Mouse (Mus musculus) embryonic facial prominence, embryonic 15.5 days (tissue): ENCODE results near the gene Muc5ac. TPM values are rescaled to one million over a fixed set of nuclear protein-coding genes. Genes with fewer than 3 reads are reported as not detected.
A peak's percentile ranks its signal among the peaks of the same experiment; 100 is the strongest.
"Not testable (repeated sequence)": the region's sequence is repeated elsewhere in the genome, so short reads cannot be mapped to it uniquely, and the experiment has no call there.

Experiments
- ATAC-seq: fragments of 200-750 bp; cut with Nextera tagmentation; 2 replicates; pipeline ENCODE4 v1.8.0; 2017; ENCODE audit warnings: low read depth, moderate TSS enrichment; ENCODE audit not compliant: insufficient number of reproducible peaks, low FRiP score, low TSS enrichment
- H3K27ac ChIP-seq: fragments of 300-500 bp; sonication (generic); replicated peaks from 2 replicates; pipeline ENCODE4 v1.5.1; 2015; ENCODE audit warnings: mild to moderate bottlenecking, inconsistent platforms
- H3K27me3 ChIP-seq: fragments of 300-500 bp; sonication (generic); 2 replicates; pipeline ENCODE4 v1.6.1; 2015; ENCODE audit warnings: inconsistent platforms
- H3K36me3 ChIP-seq: fragments of 300-500 bp; sonication (generic); 2 replicates; pipeline ENCODE4 v1.6.1; 2015; ENCODE audit warnings: mild to moderate bottlenecking, inconsistent platforms
- H3K4me1 ChIP-seq: fragments of 300-500 bp; sonication (generic); 2 replicates; pipeline ENCODE4 v1.6.1; 2015; ENCODE audit warnings: inconsistent platforms
- H3K4me2 ChIP-seq: fragments of 300-500 bp; sonication (generic); replicated peaks from 2 replicates; pipeline ENCODE4 v1.6.1; 2015; ENCODE audit warnings: mild to moderate bottlenecking, inconsistent platforms
- H3K4me3 ChIP-seq: fragments of 300-500 bp; sonication (generic); replicated peaks from 2 replicates; pipeline ENCODE4 v1.5.1; 2015; ENCODE audit warnings: mild to moderate bottlenecking, inconsistent platforms
- H3K9ac ChIP-seq: fragments of 300-500 bp; sonication (generic); 2 replicates; pipeline ENCODE4 v1.6.1; 2015; ENCODE audit warnings: inconsistent platforms
- H3K9me3 ChIP-seq: fragments of 300-500 bp; sonication (generic); replicated peaks from 2 replicates; pipeline ENCODE4 v1.6.1; 2016; ENCODE audit warnings: inconsistent platforms
- WGBS: fragments of 180-500 bp; shearing (Covaris S2); methylation state at CpG from one replicate; pipeline ENCODE4 v1.1.7; 2015; 5-methylcytosine and 5-hydroxymethylcytosine counted together
- polyA plus RNA-seq: library from polyadenylated mRNA; unstranded; fragments of >200 nt; fragmentation: Nextera tagmentation; extraction: Ambion mirVana; gene quantifications from 2 replicates; pipeline ENCODE4 v1.2.1, GENCODE M21; 2015

Muc5ac gene
- polyA plus RNA-seq, 1 experiment from 2014 or later: 0.03 TPM

DNA sequence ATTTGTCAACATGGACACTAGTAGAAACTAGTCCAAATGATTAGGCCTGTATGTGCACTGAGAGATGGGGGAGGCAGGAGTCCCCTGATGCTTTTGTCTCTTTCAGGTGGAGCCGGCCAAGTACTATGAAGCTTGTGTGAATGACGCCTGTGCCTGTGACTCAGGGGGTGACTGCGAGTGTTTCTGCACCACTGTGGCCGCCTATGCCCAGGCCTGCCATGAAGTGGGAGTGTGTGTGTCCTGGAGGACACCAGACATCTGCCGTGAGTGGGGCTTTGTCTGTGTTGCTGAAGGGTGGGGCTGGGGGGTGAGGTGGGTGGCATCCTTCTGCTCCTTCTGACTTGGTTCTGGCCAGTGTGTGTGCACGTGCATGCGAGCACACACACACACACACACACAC lies 14.4 kb downstream of the Muc5ac start:
- WGBS: 80% methylated on average over 7 of the region's 7 CpGs
- Histone ChIP-seq H3K9ac (no peak overlapping the region), H3K9me3 (no peaks in the 10 kb centered on the region), H3K4me1 (no peaks in the 10 kb centered on the region), H3K36me3 (no peaks in the 10 kb centered on the region), H3K27me3 (no peaks in the 10 kb centered on the region), H3K27ac (no peak overlapping the region), H3K4me2 (no peak overlapping the region), H3K4me3 (no peak overlapping the region)
- no peak for ATAC-seq

DNA sequence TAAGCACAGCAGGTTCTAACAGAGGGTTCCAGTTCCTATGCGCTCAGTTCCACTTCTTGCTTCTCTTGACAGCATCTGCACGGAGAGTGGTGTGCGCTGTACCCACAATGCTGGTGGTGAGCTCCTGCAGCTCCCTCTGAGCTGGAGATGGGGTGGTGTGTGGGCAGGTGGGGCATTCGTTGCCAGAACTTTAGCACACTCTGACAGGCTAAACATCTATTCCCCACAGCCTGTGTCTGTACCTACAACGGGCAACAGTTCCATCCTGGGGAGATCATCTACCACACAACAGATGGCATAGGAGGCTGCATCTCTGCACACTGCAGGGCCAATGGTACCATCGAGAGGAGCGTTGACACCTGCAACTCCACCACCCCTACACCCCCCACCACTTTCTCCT lies 16.6 kb downstream of the Muc5ac start:
- Histone ChIP-seq H3K9me3 (no peaks in the 10 kb centered on the region), H3K4me3 (no peak overlapping the region), H3K4me2 (no peak overlapping the region), H3K9ac (no peak overlapping the region), H3K4me1 (no peaks in the 10 kb centered on the region), H3K27me3 (no peaks in the 10 kb centered on the region), H3K36me3 (no peaks in the 10 kb centered on the region), H3K27ac (no peak overlapping the region)
- 83% methylated on average over 7 of the region's 7 CpGs for WGBS
- ATAC-seq: no peak

DNA sequence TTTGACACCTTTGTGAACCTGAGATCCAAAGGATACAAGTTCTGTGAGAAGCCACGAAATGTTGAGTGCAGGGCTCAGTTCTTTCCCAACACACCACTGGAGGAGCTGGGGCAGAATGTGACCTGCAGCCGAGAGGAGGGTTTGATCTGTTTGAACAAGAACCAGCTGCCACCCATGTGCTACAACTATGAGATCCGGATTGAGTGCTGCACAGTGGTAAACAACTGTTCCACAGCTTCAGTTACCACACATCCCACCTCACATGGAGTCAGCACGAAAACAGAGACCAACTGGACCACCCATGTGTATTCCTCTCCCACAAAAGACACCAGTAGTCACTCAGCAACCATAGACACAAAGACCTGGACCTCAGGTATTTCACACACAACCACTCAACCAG lies 19.1 kb downstream of the Muc5ac start:
- not testable (repeated sequence) for H3K4me2 ChIP-seq, H3K36me3 ChIP-seq, H3K4me3 ChIP-seq, H3K4me1 ChIP-seq, H3K27me3 ChIP-seq, H3K9me3 ChIP-seq, H3K9ac ChIP-seq, H3K27ac ChIP-seq, ATAC-seq
- no CpG with 5 or more reads among the region's 4 CpGs for WGBS

DNA sequence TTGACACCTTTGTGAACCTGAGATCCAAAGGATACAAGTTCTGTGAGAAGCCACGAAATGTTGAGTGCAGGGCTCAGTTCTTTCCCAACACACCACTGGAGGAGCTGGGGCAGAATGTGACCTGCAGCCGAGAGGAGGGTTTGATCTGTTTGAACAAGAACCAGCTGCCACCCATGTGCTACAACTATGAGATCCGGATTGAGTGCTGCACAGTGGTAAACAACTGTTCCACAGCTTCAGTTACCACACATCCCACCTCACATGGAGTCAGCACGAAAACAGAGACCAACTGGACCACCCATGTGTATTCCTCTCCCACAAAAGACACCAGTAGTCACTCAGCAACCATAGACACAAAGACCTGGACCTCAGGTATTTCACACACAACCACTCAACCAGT lies 21.2 kb downstream of the Muc5ac start:
- ATAC-seq, H3K27me3 ChIP-seq, H3K4me3 ChIP-seq, H3K27ac ChIP-seq, H3K36me3 ChIP-seq, H3K4me2 ChIP-seq, H3K9ac ChIP-seq, H3K4me1 ChIP-seq, H3K9me3 ChIP-seq: not testable (repeated sequence)
- WGBS: no CpG with 5 or more reads among the region's 4 CpGs

DNA sequence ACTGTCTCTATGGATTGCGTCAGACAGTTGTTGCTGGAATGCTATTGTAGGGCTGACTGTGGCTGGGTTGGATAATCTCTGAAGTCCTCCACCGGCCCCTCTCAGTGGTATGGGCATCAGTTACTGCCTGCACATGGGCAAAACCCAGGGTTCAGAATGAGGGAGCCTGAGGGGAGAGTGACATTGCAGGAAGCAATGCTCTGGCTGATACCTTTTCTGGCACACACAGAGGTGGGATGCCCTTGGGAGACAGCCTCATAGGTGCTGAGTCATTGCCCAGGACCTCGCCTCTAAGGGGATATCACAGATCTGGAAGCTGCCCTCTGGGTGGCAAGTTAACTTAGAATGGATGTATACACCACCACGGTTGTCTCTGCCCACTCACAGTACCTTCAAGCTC lies 24.5 kb downstream of the Muc5ac start:
- Histone ChIP-seq H3K9me3 (no peaks in the 10 kb centered on the region), H3K4me3 (no peak overlapping the region), H3K27me3 (no peaks in the 10 kb centered on the region), H3K27ac (no peak overlapping the region), H3K4me2 (no peak overlapping the region), H3K4me1 (no peaks in the 10 kb centered on the region), H3K9ac (no peak overlapping the region), H3K36me3 (no peaks in the 10 kb centered on the region)
- WGBS: 71% methylated on average over 4 of the region's 4 CpGs
- no peak for ATAC-seq

DNA sequence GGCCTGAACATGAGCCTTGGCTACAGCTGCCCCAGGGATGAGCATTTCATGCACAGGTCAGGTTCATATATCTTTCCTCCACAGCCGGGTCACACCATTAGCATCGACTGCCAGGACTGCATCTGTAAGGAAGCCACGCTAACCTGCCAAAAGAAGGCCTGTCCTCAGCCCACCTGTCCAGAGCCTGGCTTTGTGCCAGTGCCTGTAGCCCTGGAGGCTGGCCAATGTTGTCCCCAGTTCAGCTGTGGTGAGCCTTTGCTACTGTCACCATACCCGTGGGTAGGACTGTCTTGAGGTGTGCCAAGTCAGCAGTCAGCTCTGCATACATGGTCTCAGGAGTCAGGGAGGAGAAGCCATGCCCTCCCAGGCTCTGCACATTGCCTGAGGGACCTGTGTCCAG lies 26.6 kb downstream of the Muc5ac start:
- no peak overlapping the region for H3K27ac ChIP-seq
- H3K36me3 ChIP-seq: no peaks in the 10 kb centered on the region
- H3K4me1 ChIP-seq: no peaks in the 10 kb centered on the region
- H3K4me3 ChIP-seq: no peak overlapping the region
- H3K27me3 ChIP-seq: no peaks in the 10 kb centered on the region
- H3K4me2 ChIP-seq: no peak overlapping the region
- no peak overlapping the region for H3K9ac ChIP-seq
- no peaks in the 10 kb centered on the region for H3K9me3 ChIP-seq
- ATAC-seq: 0 out of 2 replicates have a peak, but pooled peaks have one; percentile 45
- 71% methylated on average over 4 of the region's 4 CpGs for WGBS

DNA sequence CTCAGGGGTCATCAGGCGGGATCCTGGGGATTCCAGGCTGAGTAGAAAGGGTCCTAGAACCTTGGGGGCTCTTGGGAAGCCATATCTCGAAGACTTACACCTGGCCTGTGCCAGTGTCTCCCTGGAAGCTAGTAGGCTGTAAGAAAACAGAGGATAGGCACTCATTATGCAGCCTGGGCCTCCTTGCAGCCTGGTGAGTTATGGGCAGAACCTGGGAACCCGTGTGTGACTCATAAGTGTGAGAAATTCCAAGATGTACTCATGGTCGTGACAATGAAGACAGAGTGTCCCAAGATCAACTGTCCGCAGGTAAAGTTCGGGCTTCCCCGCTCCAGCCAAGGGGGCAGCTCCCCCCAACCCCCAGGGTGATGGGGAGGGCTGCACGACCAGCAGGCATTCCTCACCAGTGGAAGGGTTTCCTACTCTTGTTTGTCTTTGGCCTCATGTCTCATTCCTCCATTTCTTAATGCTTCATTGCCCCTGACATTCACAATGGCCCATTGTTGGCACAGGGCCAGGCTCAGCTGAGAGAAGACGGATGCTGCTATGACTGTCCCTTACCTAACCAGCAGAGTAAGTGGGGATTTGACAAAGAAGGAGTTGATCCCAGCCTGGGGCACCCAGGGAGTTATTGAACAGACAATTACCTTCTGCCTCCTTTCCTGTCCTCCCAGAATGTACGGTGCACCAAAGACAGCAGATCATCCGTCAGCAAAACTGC lies 28.7 kb downstream of the Muc5ac start:
- Histone ChIP-seq H3K4me3 (no peak overlapping the region), H3K4me2 (no peak overlapping the region), H3K36me3 (no peaks in the 10 kb centered on the region), H3K4me1 (peaks cover 2% of the 10 kb centered on the region), H3K27ac (no peak overlapping the region), H3K9me3 (no peaks in the 10 kb centered on the region), H3K27me3 (no peaks in the 10 kb centered on the region), H3K9ac (no peak overlapping the region)
- 56% methylated on average over 11 of the region's 11 CpGs for WGBS
- no peak for ATAC-seq

DNA sequence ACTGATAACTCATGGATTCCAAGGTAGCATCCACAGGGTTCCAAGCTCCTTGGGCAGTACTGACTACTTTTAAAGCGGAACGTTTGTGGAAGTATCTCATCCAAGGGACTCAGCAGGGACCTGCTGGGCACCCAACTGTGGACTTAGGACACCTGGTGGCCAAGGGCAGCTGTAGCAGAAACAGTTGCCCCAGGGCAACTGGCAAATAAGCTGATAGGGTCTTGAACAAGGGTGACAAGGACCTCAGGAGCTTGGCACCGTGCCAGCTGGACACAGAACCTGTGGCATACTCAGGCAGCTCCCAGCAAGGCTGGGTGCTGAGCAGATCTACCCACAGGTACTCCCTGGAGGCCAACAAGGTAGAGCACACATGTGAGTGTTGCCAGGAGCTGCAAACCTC lies 29.5 kb downstream of the Muc5ac start:
- no peak overlapping the region for H3K4me2 ChIP-seq
- H3K4me3 ChIP-seq: no peak overlapping the region
- H3K9ac ChIP-seq: no peak overlapping the region
- no peaks in the 10 kb centered on the region for H3K36me3 ChIP-seq
- 76% methylated on average over 3 of the region's 3 CpGs for WGBS
- H3K27ac ChIP-seq: no peak overlapping the region
- no peaks in the 10 kb centered on the region for H3K9me3 ChIP-seq
- no peak for ATAC-seq
- H3K4me1 ChIP-seq: peaks cover 10% of the 10 kb centered on the region
- no peaks in the 10 kb centered on the region for H3K27me3 ChIP-seq

DNA sequence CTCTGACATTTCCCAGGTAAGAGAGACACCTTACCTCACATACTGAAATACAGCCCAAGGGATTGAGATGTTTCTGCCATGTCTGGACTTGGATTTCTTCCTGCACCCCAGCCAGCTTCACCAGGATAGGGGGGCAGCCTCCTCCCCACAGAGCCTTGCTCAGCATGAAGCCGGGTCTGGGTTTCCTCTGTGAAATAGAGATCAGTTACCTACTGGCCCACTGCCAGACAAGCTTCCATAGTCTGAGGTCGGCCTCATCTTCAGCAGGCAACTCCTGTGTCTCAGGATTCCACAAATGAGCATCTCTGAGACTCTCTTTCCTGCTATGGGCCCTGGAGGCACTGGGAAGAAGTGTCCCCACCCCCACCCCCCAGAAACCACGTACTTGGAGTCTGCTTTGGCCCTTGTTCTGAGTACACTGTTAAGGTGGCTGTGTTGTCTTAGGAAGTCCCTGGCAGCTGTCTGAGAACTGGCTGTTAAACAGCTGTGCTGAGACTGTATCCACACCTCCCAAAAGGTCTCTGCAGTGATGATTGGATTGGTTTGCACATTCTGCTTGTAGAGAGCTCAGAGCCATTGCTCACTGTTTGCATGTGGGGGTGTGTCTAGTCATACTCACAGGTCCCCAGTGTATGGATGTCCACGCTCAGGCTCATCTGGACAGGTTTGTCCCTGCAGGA lies 34.0 kb downstream of the Muc5ac start:
- H3K27ac ChIP-seq: no peak overlapping the region
- no peak overlapping the region for H3K4me3 ChIP-seq
- WGBS: 19% methylated on average over 4 of the region's 4 CpGs
- no peaks in the 10 kb centered on the region for H3K36me3 ChIP-seq
- no peaks in the 10 kb centered on the region for H3K27me3 ChIP-seq
- peak; percentile 30; the same call in 1 of the 2 replicates for ATAC-seq
- H3K9ac ChIP-seq: no peak overlapping the region
- H3K9me3 ChIP-seq: no peaks in the 10 kb centered on the region
- no peak overlapping the region for H3K4me2 ChIP-seq
- peaks cover 10% of the 10 kb centered on the region for H3K4me1 ChIP-seq

DNA sequence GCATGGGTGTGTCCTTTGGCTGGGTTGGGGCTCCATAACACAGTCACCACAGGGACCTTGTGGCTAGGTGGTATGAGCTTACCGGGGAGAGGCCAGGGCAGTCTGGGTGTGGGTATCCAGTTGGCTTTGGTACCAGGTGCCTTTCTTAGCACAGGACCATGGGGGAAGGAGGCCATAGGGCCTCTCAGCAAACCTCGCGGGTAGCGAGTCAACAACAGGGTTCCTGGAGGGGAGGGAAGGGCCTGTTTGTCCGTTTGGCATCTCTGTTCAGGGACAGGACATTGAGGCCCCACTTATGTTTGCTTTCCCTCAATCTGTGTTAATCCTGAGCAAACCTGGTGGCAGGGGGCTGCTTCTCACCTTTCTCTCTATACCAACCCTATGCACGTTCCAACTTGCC lies 34.9 kb downstream of the Muc5ac start:
- WGBS: 74% methylated on average over 6 of the region's 6 CpGs
- Histone ChIP-seq H3K9me3 (no peaks in the 10 kb centered on the region), H3K4me3 (no peak overlapping the region), H3K27ac (no peak overlapping the region), H3K27me3 (no peaks in the 10 kb centered on the region), H3K36me3 (no peaks in the 10 kb centered on the region), H3K4me2 (no peak overlapping the region), H3K4me1 (peaks cover 10% of the 10 kb centered on the region), H3K9ac (no peak overlapping the region)
- no peak for ATAC-seq

DNA sequence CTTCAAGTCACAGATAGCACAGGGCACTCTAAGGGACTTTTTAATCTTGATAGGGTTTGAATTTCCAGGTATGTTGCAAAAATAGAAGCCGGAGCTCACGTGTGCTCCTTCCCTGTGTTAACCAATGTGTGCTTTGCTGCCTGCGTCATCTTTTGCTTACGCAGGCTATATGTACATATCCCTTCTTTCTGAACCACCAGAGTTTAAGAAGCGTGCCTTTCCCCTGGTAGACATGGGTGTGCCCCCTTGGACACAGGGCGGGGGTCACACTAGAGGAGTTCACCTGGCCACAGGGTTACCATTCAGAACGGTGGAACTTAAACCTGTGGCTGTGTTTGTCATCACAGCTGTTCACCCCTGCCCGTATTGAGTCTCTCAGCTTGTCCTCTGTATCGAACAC lies 35.6 kb downstream of the Muc5ac start:
- no peak overlapping the region for H3K4me3 ChIP-seq
- H3K27me3 ChIP-seq: no peaks in the 10 kb centered on the region
- H3K9ac ChIP-seq: no peak overlapping the region
- H3K36me3 ChIP-seq: no peaks in the 10 kb centered on the region
- no peak overlapping the region for H3K27ac ChIP-seq
- ATAC-seq: no peak
- 90% methylated on average over 9 of the region's 9 CpGs for WGBS
- peaks cover 10% of the 10 kb centered on the region for H3K4me1 ChIP-seq
- no peaks in the 10 kb centered on the region for H3K9me3 ChIP-seq
- no peak overlapping the region for H3K4me2 ChIP-seq

DNA sequence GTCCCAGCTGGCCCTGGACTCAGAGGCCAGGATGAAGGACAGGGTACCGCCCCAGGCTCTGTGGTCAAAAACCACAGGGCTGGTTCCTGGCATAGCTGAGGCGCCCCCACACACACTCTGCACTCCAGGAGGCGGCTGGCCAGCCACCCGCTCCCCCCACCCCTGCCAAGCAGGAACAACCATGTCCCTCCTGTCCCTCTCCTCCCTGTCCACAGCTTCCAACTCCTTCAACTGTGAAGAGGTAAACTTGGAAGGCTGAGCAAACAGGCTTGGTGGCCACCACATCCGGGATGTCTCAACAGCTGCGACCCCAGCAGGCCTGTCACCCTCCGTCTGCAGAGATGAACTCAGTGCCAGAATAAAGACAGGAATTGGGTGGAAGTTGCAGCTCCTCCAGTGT lies 47.2 kb downstream of the Muc5ac start:
- 0 out of 2 replicates have a peak, but pooled peaks have one; percentile 61 for ATAC-seq
- H3K4me1 ChIP-seq: no peaks in the 10 kb centered on the region
- WGBS: 71% methylated on average over 7 of the region's 7 CpGs

More for the DNA sequence above, 47.2 kb downstream of the Muc5ac start:
- Histone ChIP-seq H3K27ac (no peak overlapping the region), H3K4me2 (no peak overlapping the region), H3K9ac (no peak overlapping the region), H3K36me3 (no peaks in the 10 kb centered on the region), H3K4me3 (no peak overlapping the region), H3K9me3 (no peaks in the 10 kb centered on the region), H3K27me3 (no peaks in the 10 kb centered on the region)
